8 mouse cellular contexts compared by ENCODE assay signal in genomic region chr10:126990313-126991056, GRCm38 (mm10). TPM values are rescaled to one million over a fixed set of nuclear protein-coding genes. Genes with fewer than 3 reads are reported as not detected.
A peak's percentile ranks its signal among the peaks of the same experiment; 100 is the strongest.
DNase-seq lines count a peak whose midpoint lies in the region; ATAC-seq lines count a peak whose summit lies in the region.

No protein-coding gene starts in this region.

- no peak overlapping the region for H3K4me3 ChIP-seq in hindbrain, embryonic 13.5 days

- DNase-seq in NIH3T3 (ENCODE audit: low read depth), result peak; percentile 89
- DNase-seq in cerebellum, postnatal 14 days, result peak; percentile 87 to 95
- DNase-seq in frontal cortex, postnatal 25 days (ENCODE audit: low spot score in 2 of 2), result peak; percentile 76 to 81
- DNase-seq in layer of hippocampus, postnatal 14 days (ENCODE audit: low spot score in 2 of 2), result peak; percentile 81 to 84
- DNase-seq in lung, postnatal 14 days, result peak; percentile 92
- DNase-seq in retina, adult 2 months (ENCODE audit: low read depth, low spot score), result peak; percentile 61
- DNase-seq in thymus, postnatal 36 days, result peak; percentile 80 to 83

- H3K36me3 ChIP-seq in hindbrain, embryonic 13.5 days, result peaks cover 40% of the 10 kb centered on the region

- H3K27me3 ChIP-seq in hindbrain, embryonic 13.5 days, result no peaks in the 10 kb centered on the region

- H3K9me3 ChIP-seq in hindbrain, embryonic 13.5 days, result no peaks in the 10 kb centered on the region

- peak overlapping the region; percentile 19; the same call in 1 of the 2 replicates for H3K9ac ChIP-seq in hindbrain, embryonic 13.5 days

- H3K27ac ChIP-seq in hindbrain, embryonic 13.5 days, result peak overlapping the region; percentile 30; the same call in 1 of the 2 replicates

- H3K4me2 ChIP-seq in hindbrain, embryonic 13.5 days, result no peak overlapping the region

- H3K4me1 ChIP-seq in hindbrain, embryonic 13.5 days (replicated peaks), result peaks cover 52% of the 10 kb centered on the region

- 67% methylated on average over 7 of the region's 7 CpGs for WGBS in hindbrain, embryonic 13.5 days

- peak; percentile 68 for ATAC-seq in hindbrain, embryonic 13.5 days (ENCODE audit: low FRiP score)

RNA-seq across cellular contexts. Expression of gene Avil, which starts 10.0 kb away (rescaled TPM):
- 5.5 and 5.9 TPM in 2 replicates for polyA plus RNA-seq in hindbrain, embryonic 13.5 days (2015; fragmentation: Nextera tagmentation; extraction: Ambion mirVana)
- total RNA-seq in layer of hippocampus, postnatal 14 days (2021), result under 1 TPM; 0.48 to 0.62 TPM

RNA-seq across cellular contexts. Expression of gene Ctdsp2, which starts 12.0 kb away (rescaled TPM):
- polyA plus RNA-seq in hindbrain, embryonic 13.5 days (2015; fragmentation: Nextera tagmentation; extraction: Ambion mirVana), result 18.9 and 19.8 TPM in 2 replicates
- total RNA-seq in layer of hippocampus, postnatal 14 days (2021), result 10 to 100 TPM; 90.7 to 93.6 TPM

RNA-seq across cellular contexts. Expression of gene Tsfm, which starts 40.2 kb away (rescaled TPM):
- polyA plus RNA-seq in hindbrain, embryonic 13.5 days (2015; fragmentation: Nextera tagmentation; extraction: Ambion mirVana), result 63.4 and 65.5 TPM in 2 replicates
- total RNA-seq in layer of hippocampus, postnatal 14 days (2021), result 10 to 100 TPM; 27.4 to 31.9 TPM

RNA-seq across cellular contexts. Expression of gene Mettl1, which starts 50.7 kb away (rescaled TPM):
- polyA plus RNA-seq in hindbrain, embryonic 13.5 days (2015; fragmentation: Nextera tagmentation; extraction: Ambion mirVana), result 21.6 and 22.8 TPM in 2 replicates
- 10 to 100 TPM; 10.2 to 10.9 TPM for total RNA-seq in layer of hippocampus, postnatal 14 days (2021)

RNA-seq across cellular contexts. Expression of gene Eef1akmt3, which starts 50.8 kb away (rescaled TPM):
- polyA plus RNA-seq in hindbrain, embryonic 13.5 days (2015; fragmentation: Nextera tagmentation; extraction: Ambion mirVana), result 0.12 and 0.28 TPM in 2 replicates
- total RNA-seq in layer of hippocampus, postnatal 14 days (2021), result under 1 TPM; 0.36 to 0.41 TPM
